Mouse (Mus musculus) intestine, postnatal 0 days (tissue): Measurements from ENCODE around the gene Prokr2. TPM values are rescaled to one million over a fixed set of nuclear protein-coding genes. Genes with fewer than 3 reads are reported as not detected.

ENCODE experiments used
- ATAC-seq: fragments of 200-750 bp; cut with Nextera tagmentation; 2 replicates; pipeline ENCODE4 v1.8.0; 2017; ENCODE audit warnings: mild to moderate bottlenecking, moderate TSS enrichment, moderate library complexity
- H3K27ac ChIP-seq: fragments of 300-500 bp; sonication (generic); 2 replicates; pipeline ENCODE4 v1.5.1; 2014; ENCODE audit warnings: mild to moderate bottlenecking, low read depth, low read length, moderate library complexity
- H3K27me3 ChIP-seq: fragments of 300-500 bp; sonication (generic); replicated peaks from 2 replicates; pipeline ENCODE4 v1.6.1; 2014; ENCODE audit warnings: low read length, mixed read lengths; ENCODE audit not compliant: control insufficient read depth, insufficient read depth
- H3K36me3 ChIP-seq: fragments of 300-500 bp; sonication (generic); 2 replicates; pipeline ENCODE4 v1.6.1; 2014; ENCODE audit warnings: mild to moderate bottlenecking, moderate library complexity; ENCODE audit not compliant: control insufficient read depth, insufficient read depth
- H3K4me1 ChIP-seq: fragments of 300-500 bp; sonication (generic); replicated peaks from 2 replicates; pipeline ENCODE4 v1.6.1; 2014; ENCODE audit warnings: antibody characterized with exemption, low read length, mixed read lengths; ENCODE audit not compliant: control insufficient read depth, insufficient read depth
- H3K4me2 ChIP-seq: fragments of 300-500 bp; sonication (generic); replicated peaks from 2 replicates; pipeline ENCODE4 v1.6.1; 2014; ENCODE audit warnings: low read depth, mild to moderate bottlenecking, moderate library complexity
- H3K4me3 ChIP-seq: fragments of 300-500 bp; sonication (generic); 2 replicates; pipeline ENCODE4 v1.5.1; 2014; ENCODE audit warnings: low read depth, low read length
- H3K9ac ChIP-seq: fragments of 300-500 bp; sonication (generic); 2 replicates; pipeline ENCODE4 v1.6.1; 2014; ENCODE audit warnings: mild to moderate bottlenecking, low read depth, low read length
- H3K9me3 ChIP-seq: fragments of 300-500 bp; sonication (generic); 2 replicates; pipeline ENCODE4 v1.6.1; 2016; ENCODE audit warnings: mixed run types; ENCODE audit not compliant: control insufficient read depth
- CTCF ChIP-seq: sonication (generic); IDR thresholded peaks from 2 replicates; pipeline ENCODE4 v1.5.1; 2016; ENCODE audit warnings: low read depth, mild to moderate bottlenecking, control low read depth, antibody characterized with exemption, moderate library complexity
- WGBS: fragments of 180-500 bp; shearing (Covaris S2); extraction: QIAGEN DNeasy Blood & Tissue Kit; methylation state at CpG from one replicate; pipeline ENCODE4 v1.1.7; 2014; 5-methylcytosine and 5-hydroxymethylcytosine counted together
- polyA plus RNA-seq: library from polyadenylated mRNA; unstranded; fragments of >200 nt; fragmentation: Nextera tagmentation; extraction: Ambion mirVana; gene quantifications from 2 replicates; pipeline ENCODE4 v1.2.1, GENCODE M21; 2015

Prokr2 gene
- polyA plus RNA-seq, 1 experiment from 2014 or later: 0.17 TPM

DNA sequence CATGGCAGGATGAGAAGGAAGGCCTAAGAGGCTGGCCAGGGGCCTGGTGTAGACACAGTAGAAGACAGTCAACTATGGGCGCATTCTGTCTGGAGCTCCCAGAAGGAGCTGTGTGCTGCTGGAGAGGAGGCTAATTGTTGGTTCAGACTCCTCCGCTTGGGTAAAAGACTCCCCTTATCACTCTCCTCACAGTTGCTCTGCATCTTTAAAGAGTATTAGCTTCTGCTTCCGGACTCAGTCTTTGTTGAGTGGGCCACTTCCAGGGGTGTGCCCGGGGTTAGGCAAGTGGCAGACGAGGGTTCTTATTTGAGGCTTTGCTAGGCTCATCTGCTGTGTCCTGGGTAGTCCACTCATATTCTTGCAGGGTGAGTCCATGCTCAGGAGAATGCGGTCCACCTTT lies 76.4 kb downstream of the Prokr2 start:
- 96% methylated on average over 6 of the region's 6 CpGs for WGBS
- H3K36me3 ChIP-seq: peaks cover 45% of the 10 kb centered on the region
- no peak overlapping the region for H3K4me2 ChIP-seq
- no peak overlapping the region for H3K9ac ChIP-seq
- no peaks in the 10 kb centered on the region for H3K9me3 ChIP-seq
- H3K27me3 ChIP-seq: no peaks in the 10 kb centered on the region
- no peak overlapping the region for H3K27ac ChIP-seq
- H3K4me3 ChIP-seq: no peak overlapping the region
- no peaks in the 10 kb centered on the region for H3K4me1 ChIP-seq
- no peak for TF ChIP-seq CTCF
- ATAC-seq: no peak

DNA sequence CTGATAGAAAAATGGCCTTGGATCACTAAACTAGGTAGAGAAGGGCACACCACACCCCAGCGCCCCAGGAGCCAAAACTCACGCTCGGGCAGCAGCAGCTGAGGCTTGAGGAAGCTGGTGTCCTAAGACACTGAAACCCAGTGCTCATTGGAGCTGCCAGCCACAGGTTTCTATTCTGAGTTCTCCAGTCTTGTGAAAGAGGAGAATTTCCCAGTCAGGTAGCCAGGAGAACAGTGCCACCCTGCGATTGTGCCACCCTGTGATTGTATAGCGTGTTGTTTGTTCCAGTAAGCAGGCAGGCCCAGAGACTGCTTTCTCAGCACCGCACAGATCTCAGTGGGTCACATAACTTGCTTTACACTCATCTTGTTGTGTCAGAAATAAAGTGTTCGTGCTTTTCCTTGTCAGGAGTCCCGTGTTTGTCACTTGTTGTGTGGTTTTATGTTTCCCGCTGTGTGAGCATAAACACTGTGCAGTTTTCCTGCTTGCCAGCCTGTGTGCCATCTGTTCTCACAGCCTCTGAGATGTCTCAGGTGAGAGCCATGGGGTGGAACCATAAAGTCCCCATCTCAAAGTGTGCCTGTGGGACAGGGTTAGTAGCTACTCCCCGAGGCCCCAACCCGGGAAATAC lies 77.9 kb downstream of the Prokr2 start:
- 93% methylated on average over 11 of the region's 11 CpGs for WGBS
- TF ChIP-seq CTCF: no peak

DNA sequence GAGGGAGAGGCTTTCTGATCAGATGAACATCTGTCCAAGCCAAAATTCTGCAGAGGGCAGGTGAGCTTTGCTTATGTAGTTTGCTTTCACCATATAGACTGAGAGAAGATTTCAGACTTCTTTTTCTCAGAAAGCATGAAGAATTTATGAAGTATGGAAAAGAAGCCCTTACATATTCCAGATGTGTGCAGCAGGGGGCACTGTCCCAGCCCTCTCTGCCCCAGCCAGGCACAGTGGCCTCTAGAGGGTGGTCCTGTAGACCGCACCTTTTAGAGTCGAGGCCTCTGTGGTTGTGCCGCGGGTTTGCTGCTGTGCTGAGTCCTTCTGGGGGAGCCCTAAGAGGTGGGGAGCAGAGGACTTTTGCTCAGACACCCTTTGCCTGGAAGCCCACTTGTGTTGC lies 79.3 kb downstream of the Prokr2 start:
- no peak for ATAC-seq
- no peaks in the 10 kb centered on the region for H3K9me3 ChIP-seq
- no peaks in the 10 kb centered on the region for H3K27me3 ChIP-seq
- H3K4me2 ChIP-seq: no peak overlapping the region
- TF ChIP-seq CTCF: peak; percentile 73
- H3K36me3 ChIP-seq: peaks cover 69% of the 10 kb centered on the region
- H3K9ac ChIP-seq: no peak overlapping the region
- no peak overlapping the region for H3K4me3 ChIP-seq
- H3K27ac ChIP-seq: no peak overlapping the region
- 62% methylated on average over 4 of the region's 4 CpGs for WGBS
- H3K4me1 ChIP-seq: no peaks in the 10 kb centered on the region

More for the DNA sequence above, 77.9 kb downstream of the Prokr2 start:
- peaks cover 56% of the 10 kb centered on the region for H3K36me3 ChIP-seq
- no peaks in the 10 kb centered on the region for H3K4me1 ChIP-seq
- H3K4me2 ChIP-seq: no peak overlapping the region
- H3K27ac ChIP-seq: no peak overlapping the region
- H3K9me3 ChIP-seq: no peaks in the 10 kb centered on the region
- H3K4me3 ChIP-seq: no peak overlapping the region
- no peak overlapping the region for H3K9ac ChIP-seq
- H3K27me3 ChIP-seq: no peaks in the 10 kb centered on the region
- ATAC-seq: no peak

DNA sequence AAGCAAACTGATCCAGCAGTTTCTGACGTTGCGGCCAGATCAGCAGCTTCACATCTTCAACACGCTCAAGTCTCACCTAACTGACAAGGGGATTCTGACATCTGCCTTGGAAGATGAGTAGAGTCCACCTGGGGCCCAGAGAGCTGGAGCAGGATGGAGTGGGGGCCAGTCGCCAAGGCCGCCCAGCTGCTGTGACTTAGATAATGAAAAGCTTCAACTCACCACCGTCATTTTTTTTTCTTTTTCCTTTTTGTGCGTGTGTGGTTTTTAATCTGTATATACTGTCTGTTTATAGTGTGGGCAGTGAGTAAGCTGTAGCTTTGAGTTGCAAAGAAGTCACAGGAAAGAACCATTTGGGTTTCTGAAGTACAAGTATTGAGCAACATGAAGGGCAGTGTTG lies 80.1 kb downstream of the Prokr2 start:
- no peaks in the 10 kb centered on the region for H3K27me3 ChIP-seq
- no peak overlapping the region for H3K4me3 ChIP-seq
- no peak for TF ChIP-seq CTCF
- no peaks in the 10 kb centered on the region for H3K4me1 ChIP-seq
- H3K27ac ChIP-seq: no peak overlapping the region
- 88% methylated on average over 7 of the region's 7 CpGs for WGBS
- no peak overlapping the region for H3K4me2 ChIP-seq
- no peaks in the 10 kb centered on the region for H3K9me3 ChIP-seq
- no peak for ATAC-seq
- no peak overlapping the region for H3K9ac ChIP-seq
- H3K36me3 ChIP-seq: peaks cover 70% of the 10 kb centered on the region

DNA sequence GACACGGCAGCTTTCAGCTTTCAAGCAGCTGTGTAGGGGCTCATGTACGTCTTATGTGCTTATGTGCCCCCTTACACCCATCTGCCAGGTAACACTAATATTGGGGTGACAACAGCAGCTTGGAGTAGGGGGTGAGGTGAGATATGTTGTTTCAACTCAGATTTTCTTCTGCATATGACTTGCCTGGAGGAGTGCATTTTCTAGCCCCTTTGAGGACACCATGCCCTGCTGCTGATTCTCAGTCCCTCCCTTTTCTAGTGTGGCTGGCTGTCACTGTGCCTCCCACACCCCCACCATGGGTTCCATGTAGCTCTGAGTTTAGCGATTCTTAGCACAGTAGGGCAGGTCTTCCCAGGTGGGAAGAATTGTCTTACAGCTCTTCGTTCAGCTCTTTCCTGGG lies 83.8 kb downstream of the Prokr2 start:
- H3K9me3 ChIP-seq: no peaks in the 10 kb centered on the region
- H3K9ac ChIP-seq: no peak overlapping the region
- no peak overlapping the region for H3K4me2 ChIP-seq
- H3K4me1 ChIP-seq: no peaks in the 10 kb centered on the region
- WGBS: 94% methylated on average over 4 of the region's 4 CpGs
- no peak overlapping the region for H3K27ac ChIP-seq
- no peaks in the 10 kb centered on the region for H3K27me3 ChIP-seq
- ATAC-seq: no peak
- no peak overlapping the region for H3K4me3 ChIP-seq
- H3K36me3 ChIP-seq: peaks cover 67% of the 10 kb centered on the region
- no peak for TF ChIP-seq CTCF

DNA sequence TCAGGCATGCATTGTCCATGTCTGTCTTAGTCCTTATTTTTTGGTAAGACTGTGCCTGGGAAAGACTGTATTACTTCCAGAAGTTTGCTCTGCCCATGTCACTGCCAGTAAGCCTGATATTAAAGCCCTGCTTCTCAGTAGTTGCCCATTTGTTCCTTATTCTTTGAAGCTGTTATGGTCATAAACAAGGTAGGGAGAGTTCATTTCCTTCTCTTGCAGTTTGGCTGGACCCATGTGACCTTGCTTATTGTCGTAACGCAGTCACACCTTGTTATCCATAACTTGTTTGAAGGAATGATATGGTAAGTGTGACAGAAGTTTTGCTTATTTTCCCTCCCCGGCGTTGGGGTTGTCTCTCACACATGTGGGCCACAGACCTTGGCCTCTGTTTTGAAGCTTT lies 87.0 kb downstream of the Prokr2 start:
- no peaks in the 10 kb centered on the region for H3K27me3 ChIP-seq

More for the DNA sequence above, 87.0 kb downstream of the Prokr2 start:
- H3K9ac ChIP-seq: no peak overlapping the region
- H3K4me3 ChIP-seq: no peak overlapping the region
- WGBS: 76% methylated on average over 4 of the region's 4 CpGs
- H3K4me1 ChIP-seq: no peaks in the 10 kb centered on the region
- no peak overlapping the region for H3K4me2 ChIP-seq
- peaks cover 66% of the 10 kb centered on the region for H3K36me3 ChIP-seq
- no peak for TF ChIP-seq CTCF
- no peak overlapping the region for H3K27ac ChIP-seq
- no peaks in the 10 kb centered on the region for H3K9me3 ChIP-seq
- ATAC-seq: peak; percentile 73
